Mouse (Mus musculus): ENCODE results near the gene Zfp931.
"Not testable (repeated sequence)": the region's sequence is repeated elsewhere in the genome, so short reads cannot be mapped to it uniquely, and the experiment has no call there.

GRCm38 (mm10) chr2:178078166-178078717 lies at the start of gene Zfp931:
- TF ChIP-seq CTCF (IDR thresholded peaks at IDR 0.05; ENCODE audit: borderline replicate concordance, insufficient read depth, low read length); POLR2A (IDR thresholded peaks at IDR 0.05; ENCODE audit: low read depth, low read length): not testable (repeated sequence)

Measured in embryonic fibroblast, embryonic 13.5 days (primary cell).